Mouse (Mus musculus): ENCODE measurements around the gene Stard10.

Gene Stard10

DNA sequence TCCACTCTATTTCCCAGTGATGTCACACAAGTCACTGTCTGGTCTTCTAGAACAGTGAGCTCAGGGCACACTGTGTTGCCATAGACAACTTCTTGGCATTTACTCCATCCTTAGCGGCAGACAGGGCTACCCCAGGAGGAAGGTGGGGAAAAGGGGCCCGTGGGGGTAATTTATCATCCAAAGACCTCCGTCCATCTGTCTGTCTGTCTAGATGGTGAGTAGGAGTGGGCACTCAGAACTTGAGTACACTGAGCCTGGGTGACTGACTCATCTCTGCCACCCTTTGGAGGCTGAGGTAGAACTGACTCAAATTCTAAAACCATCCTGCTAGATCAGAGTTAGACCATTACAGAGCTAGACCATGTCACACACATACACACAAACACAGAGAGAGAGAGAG is at the start of gene Stard10:
Gene Stard10, plus strand, starts transcription at position 73 of the 400 bp plus-strand sequence.
- no peak for DNase-seq (ENCODE audit: low spot score)

DNA sequence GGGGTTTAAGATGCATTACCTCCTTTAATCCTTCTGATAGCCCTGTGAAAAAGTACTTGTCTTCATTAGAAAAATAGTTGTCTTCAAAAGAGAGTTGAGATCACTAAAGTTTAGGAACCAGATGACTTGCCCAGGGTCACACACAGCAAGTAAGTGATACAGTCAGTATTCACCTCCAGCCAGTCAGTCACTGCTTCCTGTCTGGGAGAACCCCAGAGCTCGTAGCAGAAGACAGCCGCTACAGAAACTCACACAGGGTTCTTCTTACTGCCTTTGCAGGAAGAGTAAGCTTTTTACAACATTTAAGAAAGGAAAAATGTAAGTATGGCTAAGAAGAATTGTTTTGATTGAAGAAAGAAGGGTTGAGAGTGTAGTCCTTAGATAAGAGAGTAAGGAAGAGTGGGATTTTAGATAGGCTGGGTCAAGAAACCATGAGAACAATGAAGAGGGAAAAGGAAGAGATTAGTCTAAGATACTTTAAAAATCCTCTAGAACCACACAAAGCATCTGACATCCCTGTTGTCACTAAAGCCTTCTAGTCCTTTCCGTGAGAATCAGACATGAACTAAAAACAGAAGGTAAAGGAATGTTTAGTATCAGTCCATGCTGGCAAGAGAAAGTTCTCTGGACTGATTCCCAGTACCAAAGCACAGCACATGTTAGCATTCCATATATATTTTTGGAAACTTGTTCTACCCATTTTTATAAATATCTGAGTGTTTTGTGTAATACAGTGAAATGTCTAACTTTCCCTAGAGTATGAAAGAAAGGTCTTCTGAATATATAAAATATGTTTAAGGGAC is 49.2 kb upstream of the Stard10 start:
- DNase-seq (ENCODE audit: low spot score), result no peak

DNA sequence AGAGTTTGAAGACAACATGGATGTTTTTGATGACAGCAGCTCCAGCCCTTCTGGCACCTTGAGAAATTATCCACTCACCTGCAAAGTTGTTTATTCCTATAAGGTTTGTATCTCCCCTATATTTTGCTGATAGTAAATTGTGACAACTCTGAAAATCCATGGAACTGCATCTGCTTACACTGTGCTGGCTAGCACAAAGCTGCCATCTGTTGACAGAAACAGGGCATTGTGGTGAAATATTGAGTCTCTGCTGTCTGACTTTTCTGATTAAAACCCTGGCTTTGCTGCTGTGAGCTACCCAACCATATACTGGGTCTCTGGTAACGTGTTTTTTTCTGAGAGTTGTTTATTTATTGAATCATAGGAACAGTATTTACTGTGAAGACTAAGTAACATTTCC is 45.3 kb upstream of the Stard10 start:
- DNase-seq (ENCODE audit: low spot score), result no peak

DNA sequence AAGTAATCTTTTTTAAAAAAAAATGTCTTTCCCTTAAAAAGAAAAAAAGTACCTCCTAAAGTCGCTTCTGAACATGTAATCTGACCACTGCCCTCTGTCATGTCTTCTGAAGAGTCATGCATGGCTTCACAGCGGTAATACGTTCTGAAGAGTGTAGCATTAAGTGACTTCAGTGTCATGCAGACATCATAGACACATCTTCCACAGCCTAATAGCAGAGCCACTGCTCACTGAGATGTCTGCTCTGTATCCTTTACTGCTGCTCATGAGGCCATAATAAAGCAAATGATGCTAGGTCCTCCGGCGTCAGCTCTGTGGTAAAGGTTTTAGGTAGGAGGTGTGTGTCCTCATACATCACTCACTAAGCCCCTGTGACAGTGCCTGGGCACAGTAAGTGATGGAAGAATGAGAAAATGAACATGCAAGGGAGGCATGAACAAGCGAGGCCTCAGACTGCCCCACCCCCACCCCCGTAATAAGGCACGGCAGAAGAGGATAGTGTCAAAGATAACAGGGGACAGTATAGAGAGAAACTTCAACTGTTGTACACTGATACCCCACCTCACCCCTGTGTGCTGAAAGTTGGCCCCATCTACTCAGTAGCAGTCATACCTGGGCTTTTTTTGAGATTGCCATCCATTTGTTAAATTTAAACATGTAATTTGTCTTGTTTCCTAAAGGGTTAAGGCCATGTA is 44.3 kb upstream of the Stard10 start:
- no peak for DNase-seq (ENCODE audit: low spot score)

DNA sequence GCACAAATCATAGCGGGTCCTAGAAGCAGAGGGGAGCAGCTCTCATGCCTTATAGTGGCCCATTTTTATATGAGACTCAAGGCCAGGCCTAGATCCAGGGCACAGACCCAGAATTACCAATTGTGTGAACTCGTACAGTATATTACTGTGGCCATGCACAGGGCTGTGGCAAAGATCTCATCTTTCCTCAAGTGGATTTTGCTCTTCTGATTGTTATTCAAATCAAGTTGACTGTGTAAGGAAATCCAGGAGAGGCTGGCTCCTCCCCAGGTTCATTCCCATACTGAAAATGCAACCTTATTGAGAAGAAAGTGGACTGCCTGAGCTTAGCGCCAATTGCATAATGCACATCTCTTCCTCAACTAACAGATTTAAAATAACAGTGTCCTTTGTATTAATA is 34.2 kb upstream of the Stard10 start:
- DNase-seq (ENCODE audit: low spot score), result no peak

DNA sequence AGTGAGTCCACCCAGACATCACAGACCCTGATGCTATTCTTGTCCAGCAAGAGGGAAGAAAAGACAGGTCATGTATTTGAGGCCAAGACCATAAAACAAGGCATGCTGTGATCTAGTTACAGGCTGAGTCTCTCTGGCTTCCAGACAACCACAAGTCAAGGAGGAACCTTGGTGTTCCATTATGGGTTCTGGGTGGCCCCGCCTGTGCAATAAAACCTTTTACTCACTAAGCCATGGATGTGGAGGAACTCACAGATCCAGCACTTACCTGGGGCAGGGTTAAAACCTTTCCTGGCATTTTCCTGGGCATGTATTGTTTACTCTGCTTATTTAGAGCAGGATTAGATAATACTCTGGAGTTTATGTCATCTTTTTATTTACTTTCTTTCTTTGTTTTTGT is 32.4 kb upstream of the Stard10 start:
- no peak for DNase-seq (ENCODE audit: low spot score)

DNA sequence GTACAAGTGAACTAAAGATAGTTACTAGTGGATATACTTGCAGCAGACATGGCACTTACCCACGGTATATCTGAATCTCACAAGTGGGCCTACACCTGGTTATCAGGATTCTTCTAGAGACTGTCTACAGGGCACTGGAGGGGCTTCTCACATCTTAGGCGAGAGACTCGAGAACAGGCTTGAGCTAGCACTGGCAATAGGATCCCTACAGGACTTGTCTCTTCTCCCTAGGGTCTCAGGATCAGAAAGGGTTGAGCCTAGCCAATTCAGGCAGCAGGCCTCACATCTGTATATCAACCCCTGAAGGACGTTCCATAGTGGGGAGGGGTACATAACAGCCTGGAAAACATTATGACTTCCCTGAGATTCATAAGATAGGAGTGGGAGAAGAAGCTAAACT is 30.0 kb upstream of the Stard10 start:
- no peak for DNase-seq (ENCODE audit: low spot score)

DNA sequence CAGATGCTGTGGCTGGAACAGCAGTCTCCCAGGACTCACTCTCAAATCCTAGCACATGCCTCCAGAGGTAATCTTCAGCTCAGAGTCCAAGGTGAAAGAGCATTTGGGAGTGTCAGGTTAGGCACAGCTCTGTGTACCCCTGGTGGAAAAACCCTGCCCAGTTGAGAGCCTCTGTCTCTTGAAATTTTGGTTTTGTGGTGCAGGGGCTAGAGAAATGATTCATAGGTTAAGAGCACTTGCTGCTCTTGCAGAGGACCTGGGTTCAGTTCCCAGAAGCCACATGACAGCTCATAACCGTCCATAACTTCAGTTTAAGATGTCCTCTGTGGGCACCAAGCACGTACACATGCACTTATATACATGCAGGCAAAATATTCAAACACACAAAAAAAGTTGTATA is 29.1 kb upstream of the Stard10 start:
- DNase-seq (ENCODE audit: low spot score), result no peak

DNA sequence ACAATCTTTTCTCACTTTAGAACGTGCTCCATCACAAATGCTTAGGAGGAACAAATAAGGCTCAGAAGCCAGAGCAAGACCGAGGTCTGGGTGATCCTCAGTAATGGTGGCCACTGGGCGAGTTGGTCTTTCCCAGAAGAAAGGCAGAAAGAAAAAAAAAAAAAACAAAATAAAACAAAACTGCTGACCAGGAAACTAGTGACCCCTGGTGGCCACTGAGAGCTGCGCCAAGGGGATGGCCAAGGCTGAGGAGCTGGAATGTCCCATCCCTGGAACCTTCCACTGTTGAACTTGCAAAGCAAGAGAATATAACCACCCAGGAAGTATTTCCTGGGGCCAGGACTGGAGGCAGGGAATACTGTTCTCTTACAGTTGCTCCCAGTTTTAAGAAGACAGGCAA is 28.4 kb upstream of the Stard10 start:
- DNase-seq (ENCODE audit: low spot score), result peak; percentile 71

DNA sequence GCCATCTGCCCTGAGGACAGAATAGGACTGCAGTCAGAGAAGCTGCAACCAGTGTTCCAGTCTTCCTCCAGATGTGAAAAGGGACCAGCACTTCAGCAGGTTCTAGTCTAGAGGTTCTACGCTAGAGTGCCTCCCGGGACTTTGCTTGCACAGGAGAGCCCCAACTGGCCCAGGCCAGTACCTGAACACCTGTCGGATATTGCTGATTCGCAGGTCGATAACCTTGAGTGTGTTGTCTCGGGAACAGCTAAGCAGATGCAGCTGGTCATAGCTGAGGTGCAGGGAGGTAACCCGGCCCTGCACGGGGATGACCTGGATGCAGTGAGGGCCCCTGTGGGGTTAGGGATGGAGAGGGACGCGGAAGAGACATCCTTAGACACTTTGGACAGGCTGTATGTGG is 26.5 kb upstream of the Stard10 start:
- DNase-seq (ENCODE audit: low spot score), result no peak

DNA sequence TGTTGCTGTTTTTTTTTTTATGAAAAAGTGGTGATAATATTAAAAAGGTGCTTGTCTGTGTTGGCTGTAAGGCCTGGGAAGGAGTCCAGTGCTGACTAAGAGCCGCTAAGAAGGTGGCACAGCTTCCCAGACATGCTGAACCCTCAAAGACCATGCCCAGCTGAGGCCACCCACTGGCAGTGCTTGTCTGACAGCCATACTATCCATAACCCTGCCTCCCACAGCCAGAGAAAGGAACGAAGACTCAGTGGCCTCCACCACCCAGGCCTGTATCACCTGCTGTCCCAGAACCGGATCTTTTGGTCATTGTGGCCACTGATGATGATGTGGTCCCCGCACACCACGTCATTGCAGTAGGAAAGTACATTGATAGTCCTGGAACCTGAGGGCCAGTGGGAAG is 25.7 kb upstream of the Stard10 start:
- DNase-seq (ENCODE audit: low spot score), result no peak

DNA sequence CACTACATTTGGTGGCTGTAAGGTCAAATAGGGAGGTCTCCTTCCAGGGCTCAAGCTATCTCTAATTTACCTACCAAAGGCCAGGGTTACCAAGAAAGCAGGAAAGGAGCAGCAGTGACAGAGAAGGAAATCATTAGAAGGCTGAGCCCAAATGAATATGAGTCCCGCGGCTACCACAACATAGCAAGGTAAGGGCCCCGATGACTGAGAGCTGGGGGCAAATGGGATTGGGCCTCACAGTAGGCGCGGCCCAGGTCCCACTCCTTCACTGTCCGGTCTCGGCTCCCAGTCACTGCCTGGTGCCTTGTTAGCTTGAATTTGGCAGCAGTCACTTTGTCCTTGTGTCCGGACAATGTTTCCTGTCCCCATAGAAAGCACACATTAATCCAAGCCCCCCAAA is 25.2 kb upstream of the Stard10 start:
- DNase-seq (ENCODE audit: low spot score), result no peak

DNA sequence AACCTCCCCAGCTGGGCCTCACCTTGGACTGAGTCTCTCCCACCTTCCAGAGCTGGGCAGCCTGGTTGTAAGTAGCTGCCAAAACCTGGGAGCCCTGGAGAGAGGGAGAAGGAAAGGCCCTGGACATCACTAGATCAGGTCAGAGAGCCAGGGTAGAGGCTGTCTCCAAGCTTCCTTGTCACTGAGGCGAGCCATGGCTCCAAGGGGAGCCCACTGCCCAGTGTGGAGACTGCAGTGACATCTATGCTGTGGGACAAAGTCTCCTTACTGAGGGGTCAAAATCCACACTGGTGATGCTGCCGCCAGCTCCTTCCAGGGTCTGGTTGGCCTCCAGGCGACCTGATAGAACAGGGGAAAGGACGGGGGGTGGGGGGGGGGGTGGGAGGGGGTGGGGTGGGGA is 24.8 kb upstream of the Stard10 start:
- DNase-seq (ENCODE audit: low spot score), result no peak

DNA sequence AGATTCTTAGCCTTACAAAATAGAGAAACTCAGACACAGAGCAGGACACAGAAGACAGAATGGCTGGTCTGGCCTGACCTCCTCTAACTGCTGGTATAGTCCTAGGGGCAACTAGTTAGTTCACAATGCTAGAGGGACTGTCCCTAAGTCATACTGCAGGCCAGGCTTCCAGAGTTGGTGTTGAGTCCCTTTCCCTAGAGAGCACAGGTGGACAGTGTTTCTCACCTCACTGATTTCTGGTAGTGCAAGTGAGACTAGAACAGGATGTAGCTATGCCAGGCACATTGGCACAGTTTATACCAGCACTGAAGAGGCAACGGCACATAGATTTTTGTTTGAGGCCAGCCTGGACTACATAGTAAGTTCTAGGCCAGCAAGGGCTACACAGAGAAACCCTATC is 24.2 kb upstream of the Stard10 start:
- no peak for DNase-seq (ENCODE audit: low spot score)

DNA sequence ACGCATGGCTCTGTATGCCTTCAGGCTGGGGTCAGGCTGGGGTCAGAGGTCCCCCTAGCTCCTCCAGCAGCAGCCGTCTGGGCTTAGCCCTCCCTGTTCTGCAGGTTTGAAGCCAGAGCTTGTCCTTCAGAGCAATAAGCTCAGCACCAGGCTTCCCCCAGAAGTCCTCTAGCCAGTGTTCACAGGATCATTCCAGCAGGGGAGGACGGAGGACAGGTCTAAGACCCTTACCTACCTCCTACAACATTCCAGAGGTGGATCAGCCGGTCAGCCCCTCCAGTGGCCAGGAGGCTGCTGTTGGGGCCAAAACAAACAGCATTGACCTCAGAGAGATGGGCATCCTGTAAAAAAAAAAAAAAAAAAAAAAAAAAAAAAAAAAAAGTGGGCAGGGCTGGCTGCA is 23.7 kb upstream of the Stard10 start:
- no peak for DNase-seq (ENCODE audit: low spot score)

DNA sequence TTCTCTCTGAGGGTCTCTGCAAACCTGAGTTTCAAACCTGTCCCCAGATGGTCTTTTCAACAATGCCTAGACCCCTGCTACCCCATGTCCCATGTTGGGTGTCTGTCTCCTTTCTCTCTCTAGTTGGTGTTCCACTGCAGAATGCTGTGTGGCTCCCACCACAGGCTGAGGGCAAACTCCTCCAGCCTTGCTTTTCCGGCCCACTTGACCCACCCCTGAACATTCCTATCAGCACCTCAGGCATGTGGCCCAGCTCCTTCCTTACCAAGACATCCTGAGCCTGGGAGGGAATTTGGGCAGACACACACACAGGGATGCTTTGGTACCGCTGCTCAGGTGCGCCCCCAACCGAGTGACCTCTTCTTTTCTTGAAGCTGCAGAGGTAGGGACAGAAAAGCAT is 23.3 kb upstream of the Stard10 start:
- no peak for DNase-seq (ENCODE audit: low spot score)

DNA sequence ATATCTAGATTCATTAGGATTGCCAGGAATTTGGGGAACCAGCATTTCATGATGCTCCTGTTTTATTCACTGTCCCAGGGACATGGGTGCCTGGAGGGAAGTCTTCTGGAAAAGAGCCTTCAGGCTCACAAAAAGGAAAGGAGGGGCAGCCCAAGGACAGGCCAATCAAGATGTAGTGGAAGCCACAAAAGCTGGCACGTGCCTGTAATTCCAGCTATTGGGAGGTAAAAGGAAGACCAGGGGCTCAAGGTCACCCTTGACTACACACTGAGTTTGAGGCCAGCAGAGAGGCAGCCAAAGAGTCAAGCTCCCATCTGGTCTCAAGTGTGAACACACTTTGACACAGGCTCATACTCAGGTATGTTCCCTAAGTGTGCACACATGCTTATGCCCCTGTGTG is 21.4 kb upstream of the Stard10 start:
- DNase-seq (ENCODE audit: low spot score), result no peak

DNA sequence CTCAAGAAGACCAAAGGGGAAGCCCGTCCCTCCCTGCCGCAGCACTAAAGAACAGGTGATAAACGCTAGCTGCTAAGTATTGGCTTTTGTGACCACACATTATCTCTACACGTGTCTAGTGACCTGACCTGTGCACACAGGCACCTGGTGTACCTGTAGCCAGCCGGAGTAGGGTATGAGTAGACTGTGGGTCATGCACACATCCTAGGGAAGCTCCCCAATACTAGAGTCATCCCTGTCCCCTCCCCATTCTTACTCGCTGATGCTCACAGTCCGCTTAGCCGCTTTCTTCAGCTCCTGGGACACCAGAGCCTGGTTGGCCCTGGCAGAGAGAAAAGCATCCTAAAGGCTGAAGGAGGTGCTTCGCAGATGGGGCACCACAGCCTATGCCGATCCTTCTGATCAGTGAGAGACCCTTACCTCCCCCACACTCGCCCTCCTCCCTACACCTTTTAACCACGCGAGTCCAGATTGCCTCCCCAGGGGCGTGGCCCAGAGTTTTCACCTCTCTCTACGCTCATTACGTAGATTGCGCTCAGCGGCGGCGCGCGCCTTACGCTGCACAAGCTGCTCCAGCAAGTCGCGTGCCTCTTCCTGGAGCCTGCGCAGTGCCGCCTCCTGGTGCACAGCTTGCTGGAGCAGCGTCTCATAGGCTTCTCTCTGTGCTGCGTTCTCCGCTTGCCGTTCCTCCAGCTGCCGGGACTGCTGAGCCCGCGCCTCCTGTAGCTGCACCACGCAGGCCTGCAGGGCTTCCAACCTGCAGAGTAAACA is 20.4 kb upstream of the Stard10 start:
- peak; percentile 91 for DNase-seq (ENCODE audit: low spot score)

DNA sequence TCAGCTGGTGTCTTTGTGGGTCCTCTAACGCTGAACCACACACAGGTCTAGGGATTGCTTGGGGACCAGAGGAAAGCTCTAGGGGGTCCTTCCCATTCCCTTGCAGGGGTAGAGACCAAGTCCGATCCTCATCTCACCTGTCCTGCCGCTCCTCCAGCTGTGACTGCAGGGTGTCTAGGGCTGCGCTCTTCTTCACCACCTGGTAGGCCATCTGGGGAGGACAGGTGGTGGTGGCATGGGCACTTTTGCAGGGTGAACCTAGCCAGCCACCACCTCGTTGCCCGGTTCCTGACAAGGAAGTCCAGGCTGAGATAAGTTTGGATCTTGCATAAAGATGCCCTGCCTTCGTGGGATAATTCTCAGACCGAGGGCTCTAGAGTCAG is 19.9 kb upstream of the Stard10 start:
- DNase-seq (ENCODE audit: low spot score), result no peak

DNA sequence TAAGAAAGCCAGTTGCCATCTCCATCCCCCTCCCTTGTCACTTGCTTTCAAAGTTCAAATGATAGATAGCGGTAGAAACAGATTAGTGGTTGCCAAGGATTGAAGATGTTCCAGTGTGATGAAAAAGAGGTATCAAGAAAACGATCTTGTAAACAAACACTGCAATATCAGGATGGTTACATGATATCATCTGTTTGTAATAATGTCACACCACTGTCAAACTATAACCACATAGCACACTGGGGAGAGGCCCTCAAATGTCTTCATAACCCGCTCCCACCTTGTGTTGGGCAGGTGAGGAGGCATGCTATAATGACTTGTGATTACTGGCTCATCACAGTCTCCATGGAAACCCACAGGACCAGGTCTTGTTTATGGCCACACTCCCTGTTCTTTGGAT is 18.5 kb upstream of the Stard10 start:
- no peak for DNase-seq (ENCODE audit: low spot score)

DNA sequence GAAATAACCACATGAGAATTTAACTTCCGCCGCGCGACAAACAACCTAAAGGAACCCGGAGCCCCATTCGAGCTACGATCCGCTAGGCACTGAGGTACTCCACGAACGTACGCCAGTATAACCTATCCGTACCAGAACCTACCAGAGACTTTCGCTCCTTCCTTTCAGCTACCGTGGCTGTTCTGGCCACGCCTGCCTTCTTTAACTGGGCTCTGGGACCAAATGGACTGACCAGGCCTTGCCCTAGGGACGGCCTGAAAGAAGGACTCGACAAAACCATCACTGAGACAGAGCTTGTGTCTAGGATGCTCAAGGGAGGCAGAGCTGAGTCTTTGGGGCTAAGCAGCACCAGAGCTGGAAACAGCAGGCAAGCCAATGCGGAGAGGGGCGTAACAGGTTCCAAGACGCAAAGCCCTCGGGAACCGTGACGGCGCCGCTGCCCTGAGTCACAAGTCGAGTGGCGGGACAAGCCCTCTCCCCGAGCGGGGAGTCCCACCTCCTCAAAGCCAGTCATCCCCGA is 15.5 kb upstream of the Stard10 start:
- no peak for DNase-seq (ENCODE audit: low spot score)

DNA sequence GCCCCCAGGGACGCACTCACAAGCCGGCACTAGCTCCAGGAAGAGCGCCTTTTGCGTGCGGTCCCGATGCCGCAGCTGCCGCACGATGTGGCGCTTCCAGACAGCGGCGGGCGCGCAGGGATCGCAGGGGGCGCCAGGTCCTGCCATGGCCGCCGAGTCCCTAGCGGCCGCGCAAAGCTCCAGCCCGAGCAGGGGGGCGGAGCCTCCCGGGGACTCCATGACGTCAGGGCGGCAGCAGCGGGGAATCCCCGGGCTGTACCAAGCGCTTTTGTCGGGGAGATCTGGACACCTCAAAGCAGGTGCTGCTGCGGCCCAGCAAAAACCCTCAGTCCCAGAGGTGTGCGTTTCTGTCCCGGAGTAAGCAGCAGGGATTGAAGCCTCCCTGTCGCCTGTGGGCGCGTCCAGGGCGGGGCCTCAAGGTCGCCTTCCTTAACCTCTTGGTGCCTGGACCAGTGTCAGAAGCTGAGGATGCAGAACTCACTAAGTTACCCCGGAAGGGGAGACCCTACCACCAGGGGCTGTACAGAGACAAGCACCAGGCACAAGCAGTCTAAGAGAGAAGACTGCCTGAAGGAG is 14.9 kb upstream of the Stard10 start, which contains the start of gene Atg16l2:
Gene Atg16l2, minus strand, starts transcription at position 371 of the 576 bp plus-strand sequence.
- peak; percentile 94 for DNase-seq (ENCODE audit: low spot score)

Measured in embryo, embryonic 10.5 days (tissue).